Mouse (Mus musculus) limb, embryonic 14.5 days (tissue): ENCODE measurements around the gene Bcl2a1c. TPM values are rescaled to one million over a fixed set of nuclear protein-coding genes. Genes with fewer than 3 reads are reported as not detected.

Experiments
- ATAC-seq: fragments of 200-750 bp; cut with Nextera tagmentation; 2 replicates; pipeline ENCODE4 v1.8.0; 2017; ENCODE audit warnings: low read depth, moderate number of reproducible peaks, moderate TSS enrichment; ENCODE audit not compliant: low FRiP score
- DNase-seq: peaks from one replicate; pipeline ENCODE4 v3.0.0-alpha.2; 2015; ENCODE audit warnings: low spot score
- H3K27ac ChIP-seq: fragments of 300-500 bp; sonication (generic); replicated peaks from 2 replicates; pipeline ENCODE4 v1.5.1; 2014; ENCODE audit warnings: low read depth, mild to moderate bottlenecking, low read length, moderate library complexity, mixed read lengths
- H3K27me3 ChIP-seq: fragments of 300-500 bp; sonication (generic); 2 replicates; pipeline ENCODE4 v1.6.1; 2014; ENCODE audit warnings: low read length, mixed read lengths; ENCODE audit not compliant: control insufficient read depth, insufficient read depth
- H3K36me3 ChIP-seq: fragments of 300-500 bp; sonication (generic); 2 replicates; pipeline ENCODE4 v1.6.1; 2014; ENCODE audit warnings: mild to moderate bottlenecking, low read length, moderate library complexity, mixed read lengths; ENCODE audit not compliant: control insufficient read depth, insufficient read depth
- H3K4me1 ChIP-seq: fragments of 300-500 bp; sonication (generic); 2 replicates; pipeline ENCODE4 v1.6.1; 2014; ENCODE audit warnings: antibody characterized with exemption, low read length, mixed read lengths; ENCODE audit not compliant: control insufficient read depth, insufficient read depth
- H3K4me2 ChIP-seq: fragments of 300-500 bp; sonication (generic); replicated peaks from 2 replicates; pipeline ENCODE4 v1.6.1; 2014; ENCODE audit warnings: low read depth, mild to moderate bottlenecking, low read length, moderate library complexity; ENCODE audit not compliant: severe bottlenecking
- H3K4me3 ChIP-seq: fragments of 300-500 bp; sonication (generic); replicated peaks from 2 replicates; pipeline ENCODE4 v1.5.1; 2014; ENCODE audit warnings: low read length
- H3K9ac ChIP-seq: fragments of 300-500 bp; sonication (generic); 2 replicates; pipeline ENCODE4 v1.6.1; 2014; ENCODE audit warnings: mild to moderate bottlenecking, low read depth, low read length, moderate library complexity; ENCODE audit not compliant: severe bottlenecking
- H3K9me3 ChIP-seq: fragments of 300-500 bp; sonication (generic); 2 replicates; pipeline ENCODE4 v1.6.1; 2016; ENCODE audit warnings: low read length; ENCODE audit not compliant: control insufficient read depth
- POLR2A ChIP-seq: fragments of 200-500 bp; IDR thresholded peaks from 2 replicates; pipeline ENCODE4 v1.8.0; 2012; ENCODE audit warnings: inconsistent platforms, mild to moderate bottlenecking, moderate library complexity, borderline replicate concordance; ENCODE audit not compliant: insufficient read depth, insufficient read length; ENCODE audit errors: extremely low read depth
- WGBS: fragments of 180-500 bp; shearing (Covaris S2); extraction: QIAGEN DNeasy Blood & Tissue Kit; methylation state at CpG from one replicate; pipeline ENCODE4 v1.1.7; 2014; 5-methylcytosine and 5-hydroxymethylcytosine counted together
- polyA plus RNA-seq, 2 experiments: library from polyadenylated mRNA; depleted of rRNA in 1 of 2; stranded (reverse) in 1 of 2; unstranded in 1 of 2; fragments of >200 nt; fragmentation: Nextera tagmentation in 1 of 2; extraction: Ambion mirVana in 1 of 2; gene quantifications; 2 replicates each; pipeline versions ENCODE4 v1.2.1 to v1.2.3; 2012 to 2014

Gene Bcl2a1c
- polyA plus RNA-seq, 2 experiments, result not detected

DNA sequence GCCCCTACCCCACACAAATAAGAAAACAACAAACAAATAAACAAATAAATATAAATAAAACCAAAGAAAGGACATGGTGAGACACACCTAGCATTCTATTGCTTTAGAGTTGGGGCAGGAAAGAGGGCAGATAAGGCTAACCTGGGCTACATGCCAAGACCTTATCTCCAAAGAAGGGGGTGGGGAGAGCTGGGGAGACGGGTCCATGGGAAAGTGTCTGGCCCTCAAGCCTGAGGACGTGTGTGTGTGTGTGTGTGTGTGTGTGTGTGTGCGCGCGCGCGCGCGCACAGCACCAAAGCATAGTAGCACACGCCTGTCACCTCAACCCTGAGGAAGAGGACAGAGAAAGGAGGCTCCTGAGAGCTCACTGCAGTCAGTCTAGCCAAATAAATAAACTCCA lies 47.2 kb downstream of the Bcl2a1c start:
- H3K36me3 ChIP-seq, result peaks cover 57% of the 10 kb centered on the region
- no peaks in the 10 kb centered on the region for H3K27me3 ChIP-seq
- no peaks in the 10 kb centered on the region for H3K9me3 ChIP-seq
- H3K9ac ChIP-seq, result no peak overlapping the region
- no peak overlapping the region for H3K4me2 ChIP-seq
- DNase-seq (no peak), ATAC-seq (no peak)
- TF ChIP-seq POLR2A, result no peak
- H3K4me3 ChIP-seq, result no peak overlapping the region
- H3K27ac ChIP-seq, result no peak overlapping the region
- H3K4me1 ChIP-seq, result no peaks in the 10 kb centered on the region
- 94% methylated on average over 10 of the region's 10 CpGs for whole genome bisulfite sequencing

DNA sequence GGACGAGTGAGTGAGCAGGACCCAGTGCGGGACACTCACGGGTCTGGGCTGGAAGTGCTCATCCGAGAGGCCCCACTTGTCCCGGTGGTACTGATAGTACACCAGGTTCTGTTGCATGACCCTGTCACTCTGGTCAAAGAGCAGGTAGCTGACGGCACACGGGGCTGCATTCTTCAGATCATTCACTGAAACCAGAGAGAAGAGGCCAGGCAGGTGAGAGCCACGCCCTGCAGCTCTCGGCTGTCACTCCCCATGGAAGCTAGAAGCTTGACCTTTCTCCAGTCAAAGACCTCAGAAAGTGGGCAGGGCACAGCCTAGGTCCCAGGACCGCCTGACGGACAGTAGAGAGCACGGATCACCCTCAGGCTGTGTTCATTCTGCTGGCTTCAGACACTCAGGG lies 49.9 kb downstream of the Bcl2a1c start:
- H3K4me1 ChIP-seq, result no peaks in the 10 kb centered on the region
- no peaks in the 10 kb centered on the region for H3K9me3 ChIP-seq
- H3K27ac ChIP-seq, result no peak overlapping the region
- no peaks in the 10 kb centered on the region for H3K27me3 ChIP-seq
- no peak for TF ChIP-seq POLR2A
- ATAC-seq (no peak), DNase-seq (no peak)
- H3K4me2 ChIP-seq, result no peak overlapping the region
- no peak overlapping the region for H3K4me3 ChIP-seq
- no peak overlapping the region for H3K9ac ChIP-seq
- WGBS, result 88% methylated on average over 10 of the region's 12 CpGs
- peaks cover 78% of the 10 kb centered on the region for H3K36me3 ChIP-seq

Other genes starting within 250 kb of the Bcl2a1c start
- gene Crtap, start 60.5 kb downstream of the Bcl2a1c start, polyA plus RNA-seq (2012; rRNA removed), result 242 and 272 TPM in 2 replicates
- 221 and 228 TPM in 2 replicates for gene Crtap, start 60.5 kb downstream of the Bcl2a1c start, polyA plus RNA-seq (2014; fragmentation: Nextera tagmentation; extraction: Ambion mirVana)
- gene Glb1, start 70.9 kb downstream of the Bcl2a1c start, polyA plus RNA-seq (2012; rRNA removed), result 36.6 and 44.0 TPM in 2 replicates
- 40.7 and 41.9 TPM in 2 replicates for gene Glb1, start 70.9 kb downstream of the Bcl2a1c start, polyA plus RNA-seq (2014; fragmentation: Nextera tagmentation; extraction: Ambion mirVana)
- gene Tmppe, start 71.0 kb downstream of the Bcl2a1c start, polyA plus RNA-seq (2012; rRNA removed), result 4.4 and 5.4 TPM in 2 replicates
- 3.5 and 3.7 TPM in 2 replicates for gene Tmppe, start 71.0 kb downstream of the Bcl2a1c start, polyA plus RNA-seq (2014; fragmentation: Nextera tagmentation; extraction: Ambion mirVana)
- 1.2 and 2.5 TPM in 2 replicates for gene Ccr4, start 174.8 kb downstream of the Bcl2a1c start, polyA plus RNA-seq (2012; rRNA removed)
- gene Ccr4, start 174.8 kb downstream of the Bcl2a1c start, polyA plus RNA-seq (2014; fragmentation: Nextera tagmentation; extraction: Ambion mirVana), result 1.2 and 2.7 TPM in 2 replicates
- 1.9 and 2.0 TPM in 2 replicates for gene C130032M10Rik, start 185.6 kb downstream of the Bcl2a1c start, polyA plus RNA-seq (2012; rRNA removed)
- 1.3 and 3.4 TPM in 2 replicates for gene C130032M10Rik, start 185.6 kb downstream of the Bcl2a1c start, polyA plus RNA-seq (2014; fragmentation: Nextera tagmentation; extraction: Ambion mirVana)
- gene Trim71, start 234.2 kb downstream of the Bcl2a1c start, polyA plus RNA-seq (2012; rRNA removed), result 0.33 and 0.50 TPM in 2 replicates
- gene Trim71, start 234.2 kb downstream of the Bcl2a1c start, polyA plus RNA-seq (2014; fragmentation: Nextera tagmentation; extraction: Ambion mirVana), result 0.26 TPM in 2 replicates